In the genomic region with DNA sequence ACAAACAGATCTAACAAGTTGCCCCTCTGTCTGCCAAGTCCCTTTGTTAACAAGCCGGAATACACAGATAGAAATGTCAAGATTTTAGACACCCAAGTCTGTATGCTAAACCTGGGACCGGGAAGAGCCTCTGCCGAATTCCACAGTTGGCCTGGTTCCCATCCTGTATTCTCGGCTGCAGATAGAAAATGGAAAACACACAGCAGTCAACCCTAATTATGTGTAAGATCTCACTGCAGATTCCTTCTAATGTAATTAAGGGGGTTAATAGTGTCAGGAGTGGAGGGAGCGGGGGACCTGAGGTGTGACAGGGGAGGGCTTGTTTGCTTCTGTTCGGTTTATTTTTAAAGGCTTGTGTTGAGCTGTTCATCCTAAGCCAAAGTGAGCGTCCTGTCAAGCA, we compare ENCODE assay signal across 12 mouse cellular contexts.
"Had no signal": no experiment of that assay in that cellular context is flagged by ENCODE, and none has a peak within 500 bp of the region (broad histone marks: within the 10 kb centered on the region; RNA-seq: fewer than 3 reads in every experiment).

No protein-coding gene starts in this region.

- H3K4me3 ChIP-seq: limb, embryonic 12.5 days; liver, embryonic 13.5 days; midbrain, embryonic 13.5 days; stomach, embryonic 15.5 days had no signal

- H3K27ac ChIP-seq: kidney, postnatal 0 days; limb, embryonic 12.5 days; liver, embryonic 13.5 days; midbrain, embryonic 13.5 days; stomach, embryonic 15.5 days had no signal

- H3K9ac ChIP-seq: limb, embryonic 12.5 days; liver, embryonic 13.5 days; liver, postnatal 0 days; midbrain, embryonic 13.5 days; stomach, embryonic 15.5 days had no signal

- H3K9me3 ChIP-seq: limb, embryonic 12.5 days; liver, embryonic 13.5 days; midbrain, embryonic 13.5 days; stomach, embryonic 15.5 days had no signal

- H3K4me1 ChIP-seq: liver, embryonic 13.5 days; stomach, embryonic 15.5 days had no signal

- ATAC-seq: liver, postnatal 0 days had no signal

- H3K4me2 ChIP-seq: limb, embryonic 12.5 days; liver, embryonic 13.5 days; midbrain, embryonic 13.5 days; stomach, embryonic 15.5 days had no signal

- H3K36me3 ChIP-seq: liver, embryonic 13.5 days; midbrain, embryonic 13.5 days; stomach, embryonic 15.5 days had no signal

- H3K27me3 ChIP-seq: limb, embryonic 12.5 days; liver, embryonic 13.5 days; midbrain, embryonic 13.5 days; stomach, embryonic 15.5 days had no signal

- DNase-seq: kidney, adult 9 months; kidney, postnatal 36 days; layer of hippocampus, adult 9-11 months; layer of hippocampus, postnatal 36 days; liver; liver, embryonic 13.5 days; liver, postnatal 0 days; spleen, adult 18-20 months had no signal
